Mouse (Mus musculus) embryonic fibroblast, embryonic 13.5 days (primary cell): ENCODE measurements around the gene Hibadh.
"Not testable (repeated sequence)": the region's sequence is repeated elsewhere in the genome, so short reads cannot be mapped to it uniquely, and the experiment has no call there.

Experiments
- CTCF ChIP-seq: IDR thresholded peaks from 2 replicates; pipeline ENCODE4 v1.5.1; 2011; ENCODE audit warnings: mild to moderate bottlenecking, control low read depth, low read length, moderate library complexity, borderline replicate concordance; ENCODE audit not compliant: insufficient read depth
- POLR2A ChIP-seq: IDR thresholded peaks from 2 replicates; pipeline ENCODE4 v1.6.1; 2011; ENCODE audit warnings: low read depth, mild to moderate bottlenecking, control low read depth, low read length, moderate library complexity

GRCm38 (mm10) chr6:52669878-52670277, 29.7 kb upstream of the Hibadh start:
- TF ChIP-seq CTCF, POLR2A: not testable (repeated sequence)
